Mouse (Mus musculus) liver, embryonic 15.5 days (tissue): ENCODE data around the gene Myt1l. TPM values are rescaled to one million over a fixed set of nuclear protein-coding genes. Genes with fewer than 3 reads are reported as not detected.

Experiments
- ATAC-seq: fragments of 200-750 bp; cut with Nextera tagmentation; 2 replicates; pipeline ENCODE4 v1.8.0; 2017; ENCODE audit warnings: moderate number of reproducible peaks, mild to moderate bottlenecking, moderate library complexity; ENCODE audit not compliant: insufficient read depth
- H3K27ac ChIP-seq: fragments of 300-500 bp; sonication (generic); replicated peaks from 2 replicates; pipeline ENCODE4 v1.5.1; 2015; ENCODE audit warnings: mild to moderate bottlenecking, inconsistent platforms
- H3K27me3 ChIP-seq: fragments of 300-500 bp; sonication (generic); 2 replicates; pipeline ENCODE4 v1.6.1; 2015; ENCODE audit warnings: mild to moderate bottlenecking, inconsistent platforms
- H3K36me3 ChIP-seq: fragments of 300-500 bp; sonication (generic); replicated peaks from 2 replicates; pipeline ENCODE4 v1.6.1; 2015; ENCODE audit warnings: moderate library complexity, mild to moderate bottlenecking, inconsistent platforms
- H3K4me1 ChIP-seq: fragments of 300-500 bp; sonication (generic); replicated peaks from 2 replicates; pipeline ENCODE4 v1.6.1; 2015; ENCODE audit warnings: inconsistent platforms
- H3K4me2 ChIP-seq: fragments of 300-500 bp; sonication (generic); 2 replicates; pipeline ENCODE4 v1.6.1; 2015; ENCODE audit warnings: moderate library complexity, mild to moderate bottlenecking, inconsistent platforms
- H3K4me3 ChIP-seq: fragments of 300-500 bp; sonication (generic); replicated peaks from 2 replicates; pipeline ENCODE4 v1.5.1; 2015; ENCODE audit warnings: mild to moderate bottlenecking, inconsistent platforms
- H3K9ac ChIP-seq: fragments of 300-500 bp; sonication (generic); 2 replicates; pipeline ENCODE4 v1.6.1; 2015; ENCODE audit warnings: moderate library complexity, mild to moderate bottlenecking, inconsistent platforms
- H3K9me3 ChIP-seq: fragments of 300-500 bp; sonication (generic); replicated peaks from 2 replicates; pipeline ENCODE4 v1.6.1; 2016; ENCODE audit warnings: inconsistent platforms
- WGBS: fragments of 180-500 bp; shearing (Covaris S2); methylation state at CpG from one replicate; pipeline ENCODE4 v1.1.7; 2015; ENCODE audit warnings: mixed read lengths; ENCODE audit not compliant: insufficient replicate concordance; 5-methylcytosine and 5-hydroxymethylcytosine counted together
- polyA plus RNA-seq: library from polyadenylated mRNA; unstranded; fragments of >200 nt; fragmentation: Nextera tagmentation; extraction: Ambion mirVana; gene quantifications from 2 replicates; pipeline ENCODE4 v1.2.1, GENCODE M21; 2015

The Myt1l gene
- polyA plus RNA-seq, 1 experiment from 2014 or later = 0.05 TPM

DNA sequence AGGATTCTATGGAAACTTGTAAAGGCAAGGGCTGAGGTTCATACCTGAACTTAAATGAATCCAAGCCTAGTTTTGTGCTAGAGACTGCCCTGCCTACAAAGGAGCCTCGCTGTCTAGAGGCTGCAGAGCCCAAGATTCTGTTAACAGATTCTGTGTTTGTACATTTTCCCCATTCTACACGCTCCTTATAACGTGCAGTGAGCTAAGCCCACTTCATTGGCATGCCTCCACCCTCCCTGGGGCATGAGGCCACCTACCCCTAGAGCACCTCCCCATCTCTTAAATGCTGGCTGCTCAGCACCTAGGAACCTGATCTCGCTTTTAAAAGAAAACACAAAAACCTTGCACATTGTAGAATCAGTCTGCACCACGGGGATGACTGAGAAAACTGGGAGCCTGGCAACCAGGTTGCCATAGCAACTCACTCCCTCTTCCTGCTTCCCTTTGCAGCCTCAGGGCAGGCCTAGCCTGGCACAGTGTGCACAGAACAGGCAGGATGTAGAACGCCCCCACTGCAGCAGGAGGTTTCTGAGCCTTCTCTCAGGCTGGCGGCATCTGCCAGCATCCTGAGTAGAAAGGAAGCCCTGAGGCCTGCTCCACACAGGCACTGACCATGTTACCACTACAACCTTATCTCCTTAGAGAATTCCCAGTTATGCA, 344.1 kb downstream of the Myt1l start:
- H3K27ac ChIP-seq = no peak overlapping the region
- H3K36me3 ChIP-seq = no peaks in the 10 kb centered on the region
- no peaks in the 10 kb centered on the region for H3K4me1 ChIP-seq
- no peak overlapping the region for H3K4me3 ChIP-seq
- H3K27me3 ChIP-seq = no peaks in the 10 kb centered on the region
- no peak for ATAC-seq
- WGBS = 25% methylated on average over 7 of the region's 7 CpGs
- H3K9me3 ChIP-seq = no peaks in the 10 kb centered on the region
- no peak overlapping the region for H3K9ac ChIP-seq
- no peak overlapping the region for H3K4me2 ChIP-seq

DNA sequence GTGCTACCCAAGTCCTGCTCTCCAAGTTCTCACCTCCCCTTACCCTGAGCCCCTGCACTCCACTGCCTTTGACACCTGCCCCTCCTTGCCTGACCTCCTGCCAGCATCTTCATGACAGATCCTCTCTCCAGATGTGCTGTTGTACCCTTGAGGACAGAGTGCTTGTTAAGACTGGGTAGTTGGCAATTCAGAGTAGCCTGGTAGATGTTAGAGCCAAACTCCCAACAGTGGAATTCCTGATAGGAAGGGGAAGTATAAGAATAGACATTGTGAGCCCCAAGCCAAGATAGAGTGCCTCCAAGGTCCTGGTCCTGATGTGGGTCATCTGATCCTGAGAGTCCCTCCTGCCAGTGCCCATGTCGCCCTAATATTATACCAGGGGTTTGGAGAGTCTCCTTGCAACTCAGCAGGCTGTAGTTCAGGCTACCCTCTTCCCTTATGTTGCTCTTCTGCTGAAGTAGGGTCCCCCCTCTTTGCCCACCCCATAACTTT, 345.1 kb downstream of the Myt1l start:
- no peak overlapping the region for H3K27ac ChIP-seq
- H3K36me3 ChIP-seq = no peaks in the 10 kb centered on the region
- H3K4me3 ChIP-seq = no peak overlapping the region
- H3K27me3 ChIP-seq = no peaks in the 10 kb centered on the region
- 22% methylated on average over 1 of the region's 1 CpGs for WGBS
- no peak overlapping the region for H3K4me2 ChIP-seq
- no peaks in the 10 kb centered on the region for H3K4me1 ChIP-seq
- H3K9me3 ChIP-seq = no peaks in the 10 kb centered on the region
- no peak overlapping the region for H3K9ac ChIP-seq
- ATAC-seq = no peak

DNA sequence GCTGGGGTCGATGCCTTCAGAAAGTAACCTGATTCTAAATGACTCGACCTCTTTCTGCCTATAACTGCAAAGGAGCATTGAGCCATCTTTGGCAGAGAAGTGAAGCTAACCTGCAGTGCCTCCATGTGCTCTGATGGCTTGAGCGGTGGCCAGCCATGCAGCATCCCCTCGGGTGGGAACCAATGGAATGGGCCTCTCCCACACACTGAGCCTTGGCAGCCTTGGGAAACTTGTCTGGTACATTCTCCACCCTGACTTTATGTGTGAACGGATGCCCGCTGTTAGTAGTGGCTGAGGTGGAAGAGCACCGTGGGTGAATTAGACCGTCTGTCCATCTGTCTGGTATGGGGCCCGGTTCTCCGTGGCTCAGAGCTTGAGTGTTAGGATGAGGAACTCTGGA, 349.8 kb downstream of the Myt1l start:
- Histone ChIP-seq H3K9ac (no peak overlapping the region), H3K27me3 (no peaks in the 10 kb centered on the region), H3K27ac (no peak overlapping the region), H3K4me2 (no peak overlapping the region), H3K4me1 (no peaks in the 10 kb centered on the region), H3K36me3 (no peaks in the 10 kb centered on the region), H3K9me3 (no peaks in the 10 kb centered on the region), H3K4me3 (no peak overlapping the region)
- ATAC-seq = no peak
- 72% methylated on average over 10 of the region's 10 CpGs for WGBS

DNA sequence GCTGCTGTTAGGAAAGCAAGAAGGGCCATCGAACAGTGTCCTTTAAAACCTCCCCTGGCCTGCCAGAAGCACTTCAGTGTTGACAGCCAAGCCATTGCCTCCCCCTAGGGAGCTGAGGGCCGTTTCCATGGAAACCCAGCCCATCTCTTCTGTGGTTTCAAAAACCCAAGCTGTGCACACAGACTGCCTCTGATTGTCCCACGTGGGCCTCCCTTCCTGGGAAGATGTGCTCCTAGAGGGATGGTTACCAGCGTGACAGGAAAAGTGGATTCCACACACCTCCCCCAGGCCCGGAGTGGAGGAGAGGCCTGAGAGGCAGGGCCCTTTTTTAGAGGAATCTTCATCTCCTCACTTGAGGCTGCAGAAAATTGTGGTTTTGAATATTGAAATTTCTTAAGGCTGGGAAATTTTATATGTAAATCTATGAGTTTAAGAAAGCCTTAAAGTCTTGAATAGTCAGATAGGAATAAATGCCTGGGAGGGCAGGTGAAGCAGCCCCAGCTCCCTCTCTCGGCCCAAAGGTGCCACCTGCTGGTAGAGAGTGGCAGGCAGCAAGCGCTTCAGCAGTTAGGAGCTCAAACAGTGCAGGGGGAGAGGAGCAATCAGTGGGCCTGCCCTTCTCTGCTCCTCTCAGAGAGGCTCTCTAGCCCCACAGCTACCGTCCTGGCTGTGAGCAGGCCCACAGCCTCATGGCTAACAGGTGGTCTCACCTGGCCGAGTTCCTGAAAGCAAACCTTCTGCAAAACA, 354.9 kb downstream of the Myt1l start:
- Histone ChIP-seq H3K9ac (no peak overlapping the region), H3K4me2 (no peak overlapping the region), H3K36me3 (no peaks in the 10 kb centered on the region), H3K4me3 (no peak overlapping the region), H3K9me3 (no peaks in the 10 kb centered on the region), H3K4me1 (no peaks in the 10 kb centered on the region), H3K27me3 (no peaks in the 10 kb centered on the region; the same call in 1 of the 2 replicates), H3K27ac (no peak overlapping the region)
- 23% methylated on average over 9 of the region's 9 CpGs for WGBS
- no peak for ATAC-seq

DNA sequence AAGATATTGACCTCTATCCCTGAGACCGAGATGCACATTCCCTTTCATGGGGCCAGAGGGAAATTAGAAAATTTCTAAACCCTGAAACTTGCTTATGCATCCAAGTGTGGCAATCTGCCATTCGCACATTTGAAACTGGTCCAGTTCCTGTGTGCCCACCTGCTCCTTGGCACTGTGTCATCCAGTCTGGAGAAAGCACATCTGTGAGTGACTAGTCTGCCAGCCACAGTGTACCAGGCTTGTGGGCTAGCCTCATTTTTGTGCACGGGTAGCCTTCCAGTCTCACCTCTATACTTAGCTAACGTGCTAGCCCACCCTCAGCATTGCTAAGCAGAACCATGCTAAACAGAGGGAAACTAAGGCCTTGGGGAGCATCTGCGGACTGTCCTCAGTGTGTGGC, 356.2 kb downstream of the Myt1l start:
- 52% methylated on average over 5 of the region's 5 CpGs for WGBS

DNA sequence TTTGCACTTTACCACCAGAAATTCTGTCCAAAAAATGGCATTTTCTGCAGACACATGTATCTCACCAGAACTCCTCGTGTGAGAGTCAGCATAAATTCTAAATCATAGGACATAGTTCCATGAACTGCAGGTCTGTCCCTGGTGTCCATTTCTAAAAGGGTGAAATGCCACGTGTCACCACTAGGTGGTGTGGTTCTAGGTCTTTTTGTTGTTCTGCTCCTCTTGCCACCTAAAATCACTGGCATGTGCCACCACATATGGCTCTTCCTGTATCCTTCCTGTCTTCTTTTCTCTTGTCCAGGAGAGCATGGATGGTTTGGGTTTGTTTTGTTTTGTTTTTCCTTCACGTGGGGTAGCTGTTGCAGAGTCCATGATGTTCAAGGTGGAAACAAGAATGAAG, 366.5 kb downstream of the Myt1l start:
- no peak overlapping the region for H3K9ac ChIP-seq
- no peak for ATAC-seq
- no peaks in the 10 kb centered on the region for H3K4me1 ChIP-seq
- H3K4me2 ChIP-seq = no peak overlapping the region
- no peaks in the 10 kb centered on the region for H3K9me3 ChIP-seq
- WGBS = 7% methylated on average over 3 of the region's 3 CpGs
- no peak overlapping the region for H3K27ac ChIP-seq
- no peaks in the 10 kb centered on the region for H3K36me3 ChIP-seq
- no peak overlapping the region for H3K4me3 ChIP-seq
- peaks cover 16% of the 10 kb centered on the region; the same call in 1 of the 2 replicates for H3K27me3 ChIP-seq

More for the DNA sequence above, 356.2 kb downstream of the Myt1l start:
- H3K4me1 ChIP-seq = no peaks in the 10 kb centered on the region
- H3K9me3 ChIP-seq = no peaks in the 10 kb centered on the region
- H3K36me3 ChIP-seq = no peaks in the 10 kb centered on the region
- H3K27ac ChIP-seq = no peak overlapping the region
- no peak overlapping the region for H3K4me2 ChIP-seq
- no peak for ATAC-seq
- no peaks in the 10 kb centered on the region; the same call in 1 of the 2 replicates for H3K27me3 ChIP-seq
- no peak overlapping the region for H3K4me3 ChIP-seq
- H3K9ac ChIP-seq = no peak overlapping the region

DNA sequence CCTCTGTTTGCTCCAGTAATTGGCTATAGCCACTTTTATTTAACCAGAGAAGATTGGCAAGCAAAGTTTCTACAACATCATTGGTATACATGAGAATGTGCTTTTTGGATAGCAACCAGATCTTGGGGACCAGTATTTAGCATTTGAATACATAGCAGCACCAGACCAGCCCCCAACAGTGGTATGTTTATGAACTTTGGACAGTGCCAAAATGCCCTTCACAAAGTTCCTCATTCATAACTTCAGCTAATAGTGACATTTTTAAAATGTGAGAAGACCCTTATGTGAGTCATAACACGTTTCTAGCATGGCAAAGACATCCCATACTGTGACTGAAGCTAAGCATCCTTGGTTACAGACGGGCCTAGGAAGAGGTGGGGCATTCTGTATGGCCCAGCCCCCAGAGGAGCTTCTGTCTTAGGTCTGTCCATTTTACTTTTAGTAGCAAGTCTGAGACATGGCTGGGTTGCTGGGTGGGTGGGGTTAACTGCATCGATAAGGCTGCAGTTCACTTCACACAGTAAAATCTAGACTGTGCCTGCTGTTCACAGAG, 369.4 kb downstream of the Myt1l start:
- 49% methylated on average over 3 of the region's 3 CpGs for WGBS
- H3K4me2 ChIP-seq = no peak overlapping the region
- no peaks in the 10 kb centered on the region for H3K4me1 ChIP-seq
- no peak overlapping the region for H3K27ac ChIP-seq
- H3K27me3 ChIP-seq = peaks cover 11% of the 10 kb centered on the region; the same call in 1 of the 2 replicates
- no peak for ATAC-seq
- no peak overlapping the region for H3K4me3 ChIP-seq
- no peaks in the 10 kb centered on the region for H3K36me3 ChIP-seq
- H3K9ac ChIP-seq = no peak overlapping the region
- H3K9me3 ChIP-seq = no peaks in the 10 kb centered on the region

DNA sequence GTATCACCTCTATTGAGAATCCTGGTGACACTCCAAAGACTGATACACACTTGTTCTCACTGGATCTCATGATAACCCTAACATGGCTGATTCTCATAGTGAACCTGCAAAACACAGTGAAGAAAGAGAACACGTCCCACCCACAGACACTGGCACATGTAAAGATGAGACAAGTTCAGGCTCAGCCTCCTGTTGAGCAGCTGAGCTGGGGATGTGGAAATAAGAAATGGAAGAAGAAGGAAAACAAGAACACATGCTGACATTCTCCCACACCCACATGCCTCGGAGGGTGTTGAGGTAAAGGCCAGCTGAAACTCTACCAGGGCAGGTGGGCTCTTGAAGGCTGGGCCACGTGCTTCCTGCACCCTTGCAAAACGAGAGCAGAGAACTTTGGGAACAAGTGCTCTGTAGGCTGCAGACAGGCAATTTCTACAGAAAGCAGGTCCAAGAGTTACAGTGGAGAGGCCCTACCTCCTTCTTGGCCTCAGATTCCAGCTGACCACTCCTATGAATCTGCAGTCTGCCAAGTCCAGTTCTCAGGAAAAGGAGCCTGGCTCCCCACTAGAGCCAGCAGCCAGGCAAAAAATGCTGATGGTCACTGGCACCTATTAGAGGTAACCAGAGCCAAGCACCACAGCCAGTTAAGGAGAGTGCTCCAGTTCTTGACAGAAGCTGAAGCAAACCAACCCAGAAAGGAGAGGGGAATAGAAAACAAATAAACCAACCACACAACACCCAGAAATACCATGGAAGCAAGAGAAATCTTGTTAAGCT, 376.1 kb downstream of the Myt1l start:
- no peaks in the 10 kb centered on the region for H3K4me1 ChIP-seq
- H3K9me3 ChIP-seq = no peaks in the 10 kb centered on the region
- no peak overlapping the region for H3K4me3 ChIP-seq
- H3K27ac ChIP-seq = no peak overlapping the region
- H3K36me3 ChIP-seq = no peaks in the 10 kb centered on the region
- H3K4me2 ChIP-seq = no peak overlapping the region
- WGBS = 46% methylated on average over 4 of the region's 4 CpGs
- ATAC-seq = no peak
- H3K27me3 ChIP-seq = 0 out of 2 replicates have a peak, but pooled peaks cover 3% of the 10 kb centered on the region
- H3K9ac ChIP-seq = no peak overlapping the region

DNA sequence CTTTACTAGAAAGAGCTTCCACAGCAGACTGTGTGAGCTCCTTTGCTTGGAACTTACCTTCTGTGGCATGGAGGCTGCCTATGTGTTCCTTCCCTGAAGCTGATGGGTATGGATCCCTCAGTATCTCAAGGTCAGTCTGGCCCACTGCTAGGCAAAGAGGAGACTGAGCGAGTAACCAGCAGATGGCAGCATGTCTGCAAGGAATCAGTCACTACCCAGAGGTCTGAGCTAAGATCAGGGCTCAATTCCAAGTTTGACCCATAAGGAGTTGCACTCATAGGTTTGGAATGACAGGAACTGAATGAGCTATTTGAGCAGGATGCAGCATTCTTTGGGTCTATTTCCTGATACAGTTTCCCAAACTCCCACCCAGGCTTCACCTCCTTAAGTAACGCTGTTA, 378.9 kb downstream of the Myt1l start:
- H3K27me3 ChIP-seq = no peaks in the 10 kb centered on the region
- H3K27ac ChIP-seq = no peak overlapping the region
- no peaks in the 10 kb centered on the region for H3K36me3 ChIP-seq
- H3K9ac ChIP-seq = no peak overlapping the region
- ATAC-seq = no peak
- no peak overlapping the region for H3K4me3 ChIP-seq
- WGBS = 33% methylated on average over 2 of the region's 2 CpGs
- no peaks in the 10 kb centered on the region for H3K4me1 ChIP-seq
- no peaks in the 10 kb centered on the region for H3K9me3 ChIP-seq
- no peak overlapping the region for H3K4me2 ChIP-seq

DNA sequence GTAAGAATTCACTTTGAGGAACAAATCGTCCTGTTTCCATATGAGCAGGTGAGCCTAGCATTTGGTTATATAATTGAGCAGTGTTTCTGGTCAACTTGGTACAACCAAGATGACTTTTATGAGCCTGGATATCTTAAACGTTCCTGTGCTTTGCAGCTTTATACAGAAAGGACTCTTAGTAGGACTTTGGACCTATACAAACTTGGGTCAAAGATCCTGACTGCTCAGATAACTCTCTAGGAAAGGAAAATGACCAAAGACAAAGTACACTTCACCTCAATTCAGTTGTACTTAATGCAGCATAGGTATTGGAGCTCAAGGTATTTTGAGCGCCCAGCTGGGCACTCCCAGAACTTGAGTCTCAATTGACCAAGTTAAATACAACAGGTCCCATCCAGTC, 388.0 kb downstream of the Myt1l start:
- Histone ChIP-seq H3K4me3 (no peak overlapping the region), H3K4me1 (no peaks in the 10 kb centered on the region), H3K27ac (no peak overlapping the region), H3K9me3 (no peaks in the 10 kb centered on the region), H3K36me3 (no peaks in the 10 kb centered on the region), H3K9ac (no peak overlapping the region), H3K27me3 (no peaks in the 10 kb centered on the region), H3K4me2 (no peak overlapping the region)
- ATAC-seq = no peak
- WGBS = 51% methylated on average over 3 of the region's 3 CpGs

DNA sequence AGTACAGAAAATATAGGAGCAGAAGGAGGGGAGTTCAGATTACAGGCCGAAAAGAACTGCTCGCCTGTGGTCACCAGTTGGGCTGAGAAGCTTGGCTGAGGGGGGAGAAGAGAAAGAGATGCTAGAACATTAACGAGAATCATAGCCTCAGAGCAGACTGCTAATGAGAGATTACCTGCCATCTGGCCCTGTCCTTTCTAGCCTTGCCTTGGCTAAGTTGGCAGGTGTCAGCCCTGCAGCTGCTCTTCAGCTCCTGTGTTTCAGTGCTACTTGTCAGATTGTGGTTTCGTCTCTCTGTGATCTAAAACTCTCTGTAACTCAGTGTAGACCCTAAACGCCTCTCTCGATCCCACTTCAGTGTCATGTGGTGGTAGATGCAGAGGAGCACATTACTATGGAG, 388.6 kb downstream of the Myt1l start:
- Histone ChIP-seq H3K36me3 (no peaks in the 10 kb centered on the region), H3K9me3 (no peaks in the 10 kb centered on the region), H3K27me3 (no peaks in the 10 kb centered on the region), H3K4me2 (no peak overlapping the region), H3K27ac (no peak overlapping the region), H3K4me3 (no peak overlapping the region), H3K9ac (no peak overlapping the region), H3K4me1 (no peaks in the 10 kb centered on the region)
- ATAC-seq = no peak
- 67% methylated on average over 6 of the region's 6 CpGs for WGBS
